Mouse (Mus musculus) hindbrain, embryonic 11.5 days (tissue): ENCODE measurements around the gene Cdhr4. TPM values are rescaled to one million over a fixed set of nuclear protein-coding genes. Genes with fewer than 3 reads are reported as not detected.
A peak's percentile ranks its signal among the peaks of the same experiment; 100 is the strongest.

Experiments used
- ATAC-seq: fragments of 200-750 bp; cut with Nextera tagmentation; 2 replicates; pipeline ENCODE4 v1.8.0; 2017; ENCODE audit warnings: mild to moderate bottlenecking, moderate TSS enrichment, moderate library complexity; ENCODE audit not compliant: low FRiP score
- DNase-seq: peaks from one replicate; pipeline ENCODE4 v3.0.0-alpha.2; 2015; ENCODE audit warnings: low spot score
- H3K27ac ChIP-seq: fragments of 300-500 bp; sonication (generic); 2 replicates; pipeline ENCODE4 v1.5.1; 2014; ENCODE audit warnings: mild to moderate bottlenecking, low read depth, low read length
- H3K27me3 ChIP-seq: fragments of 300-500 bp; sonication (generic); 2 replicates; pipeline ENCODE4 v1.6.1; 2014; ENCODE audit warnings: mild to moderate bottlenecking, low read length, moderate library complexity, mixed read lengths; ENCODE audit not compliant: control insufficient read depth, insufficient read depth
- H3K36me3 ChIP-seq: fragments of 300-500 bp; sonication (generic); 2 replicates; pipeline ENCODE4 v1.6.1; 2014; ENCODE audit warnings: mild to moderate bottlenecking, low read length, moderate library complexity, mixed read lengths; ENCODE audit not compliant: control insufficient read depth, insufficient read depth
- H3K4me1 ChIP-seq: fragments of 300-500 bp; sonication (generic); replicated peaks from 2 replicates; pipeline ENCODE4 v1.6.1; 2014; ENCODE audit warnings: low read length, mixed read lengths; ENCODE audit not compliant: control insufficient read depth, insufficient read depth
- H3K4me2 ChIP-seq: fragments of 300-500 bp; sonication (generic); replicated peaks from 2 replicates; pipeline ENCODE4 v1.6.1; 2014; ENCODE audit warnings: mild to moderate bottlenecking, low read depth, low read length
- H3K4me3 ChIP-seq: fragments of 300-500 bp; sonication (generic); 2 replicates; pipeline ENCODE4 v1.5.1; 2014; ENCODE audit warnings: low read depth, low read length
- H3K9ac ChIP-seq: fragments of 300-500 bp; sonication (generic); 2 replicates; pipeline ENCODE4 v1.6.1; 2014; ENCODE audit warnings: low read depth, low read length
- H3K9me3 ChIP-seq: fragments of 300-500 bp; sonication (generic); 2 replicates; pipeline ENCODE4 v1.6.1; 2016; ENCODE audit warnings: low read length; ENCODE audit not compliant: control insufficient read depth
- WGBS: fragments of 180-500 bp; shearing (Covaris S2); extraction: QIAGEN DNeasy Blood & Tissue Kit; methylation state at CpG from one replicate; pipeline ENCODE4 v1.1.7; 2014; 5-methylcytosine and 5-hydroxymethylcytosine counted together
- polyA plus RNA-seq: library from polyadenylated mRNA; unstranded; fragments of >200 nt; fragmentation: Nextera tagmentation; extraction: Ambion mirVana; gene quantifications from 2 replicates; pipeline ENCODE4 v1.2.1, GENCODE M21; 2014

The Cdhr4 gene
- polyA plus RNA-seq, 1 experiment from 2014 or later, result 3.3 TPM

DNA sequence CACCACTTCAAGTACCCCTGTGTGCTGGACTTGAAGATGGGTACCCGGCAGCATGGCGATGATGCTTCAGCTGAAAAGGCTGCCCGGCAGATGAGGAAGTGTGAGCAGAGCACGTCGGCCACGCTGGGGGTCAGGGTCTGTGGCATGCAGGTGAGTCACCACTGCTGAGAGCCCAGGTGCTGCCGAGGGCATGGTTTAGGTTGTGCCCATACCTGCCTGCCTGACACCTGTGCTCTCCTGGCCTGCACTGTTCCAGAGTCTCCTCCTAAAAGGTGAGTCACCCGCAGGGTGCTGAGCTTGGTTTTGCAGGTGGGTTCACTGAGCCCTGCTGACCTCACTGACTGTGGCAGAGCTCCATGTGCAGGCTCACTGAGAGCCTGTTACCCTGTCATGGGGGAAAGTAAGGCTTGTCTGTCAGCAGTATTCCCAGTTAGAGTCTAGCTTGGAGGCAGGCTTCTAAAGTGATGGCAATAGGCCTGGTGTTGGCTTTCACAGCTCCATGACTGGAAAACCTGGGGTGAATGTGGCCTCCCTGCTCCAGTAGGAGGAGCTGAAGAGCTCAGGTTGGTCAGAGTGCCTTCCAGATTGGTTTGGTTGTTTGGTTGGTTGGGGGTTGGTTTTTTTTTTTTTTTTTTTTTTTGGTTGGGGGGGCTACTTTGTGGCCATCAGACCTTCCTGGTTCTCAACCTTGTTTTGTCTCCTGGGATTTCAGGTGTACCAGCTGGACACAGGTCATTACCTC is 52.6 kb downstream of the Cdhr4 start:
- H3K36me3 ChIP-seq, result peaks cover 9% of the 10 kb centered on the region; the same call in 1 of the 2 replicates
- WGBS, result 96% methylated on average over 8 of the region's 8 CpGs
- H3K4me1 ChIP-seq, result peaks cover 9% of the 10 kb centered on the region; the same call in 1 of the 2 replicates
- no peak overlapping the region for H3K4me2 ChIP-seq
- H3K4me3 ChIP-seq, result no peak overlapping the region
- no peak for DNase-seq
- ATAC-seq, result no peak
- no peak overlapping the region for H3K27ac ChIP-seq
- H3K9ac ChIP-seq, result no peak overlapping the region
- no peaks in the 10 kb centered on the region for H3K27me3 ChIP-seq
- no peaks in the 10 kb centered on the region for H3K9me3 ChIP-seq

- Histone ChIP-seq H3K27ac (no peak overlapping the region), H3K4me3 (no peak overlapping the region), H3K4me1 (peaks cover 9% of the 10 kb centered on the region; the same call in 1 of the 2 replicates), H3K9me3 (no peaks in the 10 kb centered on the region), H3K4me2 (no peak overlapping the region), H3K9ac (no peak overlapping the region), H3K36me3 (0 out of 2 replicates have a peak, but pooled peaks cover 5% of the 10 kb centered on the region), H3K27me3 (no peaks in the 10 kb centered on the region)
- DNase-seq (no peak), ATAC-seq (no peak)
- WGBS, result 92% methylated on average over 4 of the region's 4 CpGs
These were observed 54.3 kb downstream of the Cdhr4 start for GRCm38 (mm10) chr9:108046582-108046981.

DNA sequence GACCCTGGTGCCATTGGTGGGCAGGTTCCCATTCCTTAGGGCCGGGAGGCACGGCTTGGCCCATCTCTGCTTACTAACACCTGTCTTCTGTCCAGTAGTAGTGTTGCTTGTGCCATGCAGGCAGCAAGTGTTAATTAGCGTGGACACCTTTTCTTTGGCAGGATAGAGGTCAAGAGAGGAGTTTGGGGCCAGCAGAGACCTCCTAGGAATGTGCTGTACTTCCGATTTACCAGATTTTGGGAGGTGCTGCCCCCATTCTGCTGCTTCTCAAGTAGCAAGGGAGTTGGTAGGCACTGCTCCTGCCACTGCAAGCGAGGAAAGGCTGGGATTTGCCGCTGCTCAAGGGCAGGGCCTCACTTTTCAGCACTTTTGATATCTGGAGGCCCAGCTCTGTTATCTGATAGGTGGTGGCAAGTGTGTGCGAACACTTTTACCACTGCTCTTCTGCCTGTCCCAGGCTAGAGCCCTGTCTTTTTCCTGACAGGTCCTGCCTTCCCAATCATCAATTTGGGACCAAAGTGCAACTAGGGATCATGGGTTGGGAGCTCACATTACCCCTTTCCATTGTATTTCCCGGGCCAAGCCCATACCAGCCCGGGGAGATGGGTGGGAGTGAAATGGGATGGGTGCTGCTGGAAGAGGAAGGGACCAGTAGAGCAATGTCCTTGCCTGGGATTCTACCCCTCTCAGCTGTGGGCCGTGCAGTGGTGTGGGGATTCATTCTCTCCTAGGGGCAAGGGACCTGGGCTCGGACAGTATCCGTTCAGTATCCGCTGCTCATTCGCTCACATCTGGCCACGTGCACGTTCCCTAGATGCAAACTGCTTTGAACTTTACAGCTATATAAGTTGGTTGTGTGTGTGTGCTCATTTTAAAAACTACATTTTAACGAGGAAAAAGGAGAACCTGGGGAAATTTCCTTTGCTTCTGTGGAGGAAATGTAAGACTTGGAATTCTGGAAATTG is 55.6 kb downstream of the Cdhr4 start:
- 51% methylated on average over 17 of the region's 17 CpGs for WGBS
- Histone ChIP-seq H3K4me1 (peaks cover 9% of the 10 kb centered on the region; the same call in 1 of the 2 replicates), H3K4me3 (peak overlapping the region; percentile 59), H3K27ac (no peak overlapping the region), H3K36me3 (0 out of 2 replicates have a peak, but pooled peaks cover 5% of the 10 kb centered on the region), H3K9ac (peak overlapping the region; percentile 42; the same call in 1 of the 2 replicates), H3K27me3 (no peaks in the 10 kb centered on the region), H3K9me3 (no peaks in the 10 kb centered on the region), H3K4me2 (peak overlapping the region; percentile 93)
- ATAC-seq, result no peak
- peak; percentile 19 for DNase-seq

DNA sequence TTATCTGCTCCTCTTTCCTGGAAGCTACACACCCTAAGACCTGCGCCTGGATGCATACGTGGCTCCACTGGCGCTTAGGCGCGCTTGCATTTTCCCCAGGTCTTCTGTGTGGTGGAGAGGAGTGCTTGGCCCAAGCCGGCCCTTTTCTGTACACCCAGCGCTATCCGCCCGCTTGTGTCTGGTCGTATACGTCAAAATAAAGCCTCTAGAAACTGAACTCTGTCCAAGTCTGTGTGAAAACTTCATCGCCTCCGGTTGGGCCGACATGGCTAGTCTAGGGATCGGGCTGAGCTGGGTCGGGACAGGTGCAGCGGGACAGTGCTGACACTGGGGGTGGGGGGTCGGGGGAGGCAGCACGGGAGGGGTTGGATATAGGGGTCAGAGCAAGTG is 56.3 kb downstream of the Cdhr4 start:
- Histone ChIP-seq H3K4me3 (peak overlapping the region; percentile 59), H3K9me3 (no peaks in the 10 kb centered on the region), H3K27me3 (no peaks in the 10 kb centered on the region), H3K9ac (peak overlapping the region; percentile 42; the same call in 1 of the 2 replicates), H3K4me2 (peak overlapping the region; percentile 93), H3K27ac (peak overlapping the region; percentile 47; the same call in 1 of the 2 replicates), H3K36me3 (0 out of 2 replicates have a peak, but pooled peaks cover 5% of the 10 kb centered on the region), H3K4me1 (peaks cover 11% of the 10 kb centered on the region; the same call in 1 of the 2 replicates)
- under 1% methylated on average over 19 of the region's 19 CpGs for WGBS
- ATAC-seq (peak; percentile 51), DNase-seq (no peak)

- H3K4me2 ChIP-seq, result peak within 1 kb of the TSS; percentile 93
- ATAC-seq, result peak; percentile 93
- peak; percentile 96 for DNase-seq
- H3K27ac ChIP-seq, result peak within 1 kb of the TSS; percentile 47
- no peaks in the 10 kb centered on the region for H3K27me3 ChIP-seq
- under 1% methylated on average over 35 of the region's 39 CpGs for WGBS
- H3K36me3 ChIP-seq, result 0 out of 2 replicates have a peak, but pooled peaks cover 5% of the 10 kb centered on the region
- H3K4me3 ChIP-seq, result peak within 1 kb of the TSS; percentile 59
- peak within 1 kb of the TSS; percentile 85 for H3K9ac ChIP-seq
- no peaks in the 10 kb centered on the region for H3K9me3 ChIP-seq
- H3K4me1 ChIP-seq, result peaks cover 11% of the 10 kb centered on the region; the same call in 1 of the 2 replicates
These were observed 56.7 kb downstream of the Cdhr4 start, which contains the start of gene Gmppb for GRCm38 (mm10) chr9:108049016-108049455. Gmppb (plus strand) TSS chr9:108049242.

Other genes starting within 250 kb of the Cdhr4 start
- gene Rbm5, start 221.5 kb upstream of the Cdhr4 start, polyA plus RNA-seq, result 198 and 241 TPM in 2 replicates
- gene Rbm6, start 119.3 kb upstream of the Cdhr4 start, polyA plus RNA-seq, result 113 and 114 TPM in 2 replicates
- 17.5 and 18.1 TPM in 2 replicates for gene Mon1a, start 104.3 kb upstream of the Cdhr4 start, polyA plus RNA-seq
- 0.31 and 0.60 TPM in 2 replicates for gene Mst1r, start 85.6 kb upstream of the Cdhr4 start, polyA plus RNA-seq
- not detected in 2 replicates for gene Actl11, start 64.0 kb upstream of the Cdhr4 start, polyA plus RNA-seq
- 3.6 and 4.5 TPM in 2 replicates for gene Camkv, start 56.8 kb upstream of the Cdhr4 start, polyA plus RNA-seq
- gene Traip, start 42.4 kb upstream of the Cdhr4 start, polyA plus RNA-seq, result 21.8 and 22.6 TPM in 2 replicates
- gene Uba7, start 17.0 kb upstream of the Cdhr4 start, polyA plus RNA-seq, result 7.4 and 12.4 TPM in 2 replicates
- gene Gm20661, start 9.4 kb upstream of the Cdhr4 start, polyA plus RNA-seq, result 1.8 and 1.9 TPM in 2 replicates
- 56.4 and 61.9 TPM in 2 replicates for gene Inka1, start 6.6 kb upstream of the Cdhr4 start, polyA plus RNA-seq
- 0.10 and 0.14 TPM in 2 replicates for gene Gm20662, start 3.9 kb downstream of the Cdhr4 start, polyA plus RNA-seq
- 27.4 and 35.5 TPM in 2 replicates for gene Ip6k1, start 10.0 kb downstream of the Cdhr4 start, polyA plus RNA-seq
- gene Gmppb, start 56.7 kb downstream of the Cdhr4 start, polyA plus RNA-seq, result 18.9 and 20.4 TPM in 2 replicates
- 1.6 and 1.8 TPM in 2 replicates for gene Amigo3, start 60.7 kb downstream of the Cdhr4 start, polyA plus RNA-seq
- 0.25 TPM in 2 replicates for gene Mst1, start 87.9 kb downstream of the Cdhr4 start, polyA plus RNA-seq
- gene Rnf123, start 90.8 kb downstream of the Cdhr4 start, polyA plus RNA-seq, result 24.3 and 26.5 TPM in 2 replicates
- 54.3 and 55.3 TPM in 2 replicates for gene Apeh, start 102.1 kb downstream of the Cdhr4 start, polyA plus RNA-seq
- gene Bsn, start 197.9 kb downstream of the Cdhr4 start, polyA plus RNA-seq, result 3.9 and 4.4 TPM in 2 replicates